Mouse (Mus musculus): ENCODE data around the gene Rxfp2.

GRCm38 (mm10) chr5:149977027-149977426 lies 41.4 kb upstream of the Rxfp2 start:
- no peak for TF ChIP-seq CTCF (IDR thresholded peaks at IDR 0.05; ENCODE audit: low read depth, low read length)
- no peak for TF ChIP-seq POLR2A (IDR thresholded peaks at IDR 0.05; ENCODE audit: extremely low read depth, insufficient read depth, low read length)
